Mouse (Mus musculus): Measurements from ENCODE around the gene Cemip2. TPM values are rescaled to one million over a fixed set of nuclear protein-coding genes. Genes with fewer than 3 reads are reported as not detected.

Cemip2 gene
- polyA plus RNA-seq (2015; fragmentation: Nextera tagmentation; extraction: Ambion mirVana) = 33.4 and 34.4 TPM in 2 replicates

DNA sequence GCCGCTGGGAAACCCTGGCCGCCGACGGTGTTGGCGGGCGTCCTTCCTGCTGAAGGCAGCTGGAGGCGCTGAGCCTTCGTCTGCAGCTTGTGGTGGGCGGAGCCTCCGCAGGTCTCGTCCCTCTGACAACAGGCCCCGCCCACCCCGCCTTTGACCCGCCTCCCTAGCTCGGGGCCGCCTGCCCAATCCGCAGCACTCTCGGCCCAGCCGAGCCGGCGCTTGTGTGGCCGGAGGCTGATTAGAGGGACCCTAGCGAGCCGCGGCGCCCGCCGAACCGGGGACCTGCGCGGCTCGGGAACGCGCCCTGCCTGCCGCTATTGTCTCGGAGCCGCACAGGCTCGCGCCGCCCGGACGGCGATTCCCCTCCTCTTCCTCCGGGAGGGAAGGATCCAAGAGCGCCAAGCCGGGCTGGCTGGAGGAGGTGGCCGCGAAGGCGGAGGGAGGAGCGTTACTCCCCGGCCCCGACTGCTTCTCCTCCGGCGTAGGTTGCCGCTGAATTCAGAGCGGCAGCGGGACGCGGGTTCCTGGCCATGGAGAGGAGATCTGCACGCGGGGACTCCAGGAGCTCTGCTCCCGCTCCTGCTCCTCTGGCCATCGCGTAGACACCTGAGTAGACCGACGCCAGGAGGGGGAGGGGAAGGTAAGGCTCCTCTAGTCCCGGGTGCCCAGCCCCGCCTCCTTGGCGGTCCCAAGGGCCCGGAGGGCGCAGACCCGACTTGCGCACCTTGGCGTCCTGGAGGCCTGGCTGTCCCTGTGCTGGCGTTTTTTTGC, at the start of gene Cemip2:
Gene Cemip2 (plus strand): TSS at position 196 of the 771 bp plus-strand sequence.
- peak within 1 kb of the TSS; percentile 95 for H3K27ac ChIP-seq
- H3K27me3 ChIP-seq = no peaks in the 10 kb centered on the region
- 0% methylated on average over 75 of the region's 75 CpGs for WGBS

DNA sequence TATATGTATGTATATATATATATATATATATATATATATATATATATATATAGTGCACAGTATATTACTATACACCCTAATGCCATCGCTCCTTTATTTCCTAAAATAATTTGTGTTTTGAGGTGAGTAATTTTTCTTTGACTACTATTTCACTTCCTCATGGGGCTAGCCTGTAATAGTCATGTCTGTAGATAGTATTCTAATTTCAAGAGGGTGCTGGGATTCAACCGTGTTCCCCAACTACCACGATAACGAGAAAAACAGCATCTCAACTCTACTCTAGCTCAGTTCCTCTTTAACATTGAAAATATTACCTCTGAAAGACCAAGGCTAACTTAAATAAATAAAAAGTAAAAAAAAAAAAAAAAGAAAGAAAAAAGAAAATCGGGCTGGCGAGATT, 49.8 kb upstream of the Cemip2 start:
- H3K9ac ChIP-seq = no peak overlapping the region
- H3K27me3 ChIP-seq = no peaks in the 10 kb centered on the region
- 85% methylated on average over 6 of the region's 6 CpGs for WGBS
- H3K27ac ChIP-seq = no peak overlapping the region
- no peaks in the 10 kb centered on the region for H3K36me3 ChIP-seq
- no peak overlapping the region for H3K4me2 ChIP-seq
- H3K4me1 ChIP-seq = peaks cover 4% of the 10 kb centered on the region; the same call in 1 of the 2 replicates
- no peak for ATAC-seq (ENCODE audit: insufficient number of reproducible peaks, insufficient read depth, low FRiP score, low TSS enrichment, low read depth)
- no peaks in the 10 kb centered on the region for H3K9me3 ChIP-seq
- H3K4me3 ChIP-seq = no peak overlapping the region

More for the DNA sequence above, at the start of gene Cemip2:
- H3K4me1 ChIP-seq = peaks cover 46% of the 10 kb centered on the region
- peak within 1 kb of the TSS; percentile 90 for H3K4me3 ChIP-seq
- peak within 1 kb of the TSS; percentile 72 for H3K4me2 ChIP-seq
- no peaks in the 10 kb centered on the region for H3K9me3 ChIP-seq
- no peaks in the 10 kb centered on the region for H3K36me3 ChIP-seq
- peak; percentile 90 for ATAC-seq (ENCODE audit: insufficient number of reproducible peaks, insufficient read depth, low FRiP score, low TSS enrichment, low read depth)
- H3K9ac ChIP-seq = peak within 1 kb of the TSS; percentile 90

- H3K4me2 ChIP-seq = no peak overlapping the region
- 61% methylated on average over 5 of the region's 5 CpGs for WGBS
- H3K9me3 ChIP-seq = no peaks in the 10 kb centered on the region
- H3K27ac ChIP-seq = no peak overlapping the region
- peaks cover 4% of the 10 kb centered on the region; the same call in 1 of the 2 replicates for H3K4me1 ChIP-seq
- H3K9ac ChIP-seq = no peak overlapping the region
- H3K36me3 ChIP-seq = no peaks in the 10 kb centered on the region
- H3K27me3 ChIP-seq = no peaks in the 10 kb centered on the region
- no peak overlapping the region for H3K4me3 ChIP-seq
- ATAC-seq (ENCODE audit: insufficient number of reproducible peaks, insufficient read depth, low FRiP score, low TSS enrichment, low read depth) = no peak
Observed at GRCm38 (mm10) chr19:21731887-21732286, 46.3 kb upstream of the Cemip2 start.

DNA sequence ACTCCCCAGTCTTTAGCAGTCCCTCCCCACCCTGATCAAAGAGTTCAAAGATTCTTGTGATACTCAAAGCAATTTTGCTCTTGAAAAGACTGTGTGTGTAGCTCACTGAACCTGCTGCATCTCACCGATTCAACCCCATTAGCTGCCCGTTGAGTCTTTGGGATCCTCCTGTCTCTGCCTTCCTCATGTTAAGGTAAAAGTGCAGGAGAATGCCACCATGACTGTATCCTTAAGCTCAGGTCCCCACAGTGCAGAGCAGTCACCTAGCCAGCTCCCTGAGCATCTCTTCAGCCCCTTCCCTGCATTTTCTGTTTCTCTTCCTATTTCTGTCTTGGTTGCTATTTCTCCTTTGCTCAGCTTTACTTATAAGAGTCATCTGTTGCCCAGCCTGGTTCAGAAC, 45.0 kb upstream of the Cemip2 start:
- peaks cover 9% of the 10 kb centered on the region; the same call in 1 of the 2 replicates for H3K4me1 ChIP-seq
- H3K36me3 ChIP-seq = no peaks in the 10 kb centered on the region
- no peaks in the 10 kb centered on the region for H3K27me3 ChIP-seq
- ATAC-seq (ENCODE audit: insufficient number of reproducible peaks, insufficient read depth, low FRiP score, low TSS enrichment, low read depth) = no peak
- 83% methylated on average over 2 of the region's 2 CpGs for WGBS
- H3K4me3 ChIP-seq = no peak overlapping the region
- no peak overlapping the region for H3K4me2 ChIP-seq
- H3K9ac ChIP-seq = no peak overlapping the region
- no peaks in the 10 kb centered on the region for H3K9me3 ChIP-seq
- no peak overlapping the region for H3K27ac ChIP-seq

DNA sequence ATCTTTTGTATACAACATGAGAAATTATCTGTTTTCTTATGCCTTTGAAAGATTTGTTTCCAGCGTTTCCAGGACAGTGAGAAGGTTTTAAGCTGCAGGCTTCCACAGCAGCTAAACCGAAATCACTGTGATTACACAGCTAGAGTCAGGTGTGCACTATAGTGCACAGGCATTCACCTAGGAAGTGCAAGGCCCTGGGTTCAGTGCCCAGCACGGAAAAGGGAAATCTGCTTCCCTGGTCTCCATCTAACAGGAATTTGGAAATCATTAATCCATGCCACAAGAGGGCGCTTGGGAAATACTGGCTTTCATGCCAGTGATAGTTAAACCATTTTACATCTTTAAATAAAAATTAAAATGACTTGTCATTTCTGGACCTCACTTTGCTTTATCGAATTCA, 44.0 kb upstream of the Cemip2 start:
- H3K36me3 ChIP-seq = no peaks in the 10 kb centered on the region
- H3K4me1 ChIP-seq = peaks cover 18% of the 10 kb centered on the region
- H3K9ac ChIP-seq = no peak overlapping the region
- no peak for ATAC-seq (ENCODE audit: insufficient number of reproducible peaks, insufficient read depth, low FRiP score, low TSS enrichment, low read depth)
- H3K4me3 ChIP-seq = no peak overlapping the region
- H3K4me2 ChIP-seq = no peak overlapping the region
- 37% methylated on average over 5 of the region's 5 CpGs for WGBS
- H3K27me3 ChIP-seq = no peaks in the 10 kb centered on the region
- no peak overlapping the region for H3K27ac ChIP-seq
- H3K9me3 ChIP-seq = no peaks in the 10 kb centered on the region

GRCm38 (mm10) chr19:21737446-21737845, 40.7 kb upstream of the Cemip2 start:
- WGBS = 52% methylated on average over 18 of the region's 18 CpGs
- no peaks in the 10 kb centered on the region for H3K36me3 ChIP-seq

DNA sequence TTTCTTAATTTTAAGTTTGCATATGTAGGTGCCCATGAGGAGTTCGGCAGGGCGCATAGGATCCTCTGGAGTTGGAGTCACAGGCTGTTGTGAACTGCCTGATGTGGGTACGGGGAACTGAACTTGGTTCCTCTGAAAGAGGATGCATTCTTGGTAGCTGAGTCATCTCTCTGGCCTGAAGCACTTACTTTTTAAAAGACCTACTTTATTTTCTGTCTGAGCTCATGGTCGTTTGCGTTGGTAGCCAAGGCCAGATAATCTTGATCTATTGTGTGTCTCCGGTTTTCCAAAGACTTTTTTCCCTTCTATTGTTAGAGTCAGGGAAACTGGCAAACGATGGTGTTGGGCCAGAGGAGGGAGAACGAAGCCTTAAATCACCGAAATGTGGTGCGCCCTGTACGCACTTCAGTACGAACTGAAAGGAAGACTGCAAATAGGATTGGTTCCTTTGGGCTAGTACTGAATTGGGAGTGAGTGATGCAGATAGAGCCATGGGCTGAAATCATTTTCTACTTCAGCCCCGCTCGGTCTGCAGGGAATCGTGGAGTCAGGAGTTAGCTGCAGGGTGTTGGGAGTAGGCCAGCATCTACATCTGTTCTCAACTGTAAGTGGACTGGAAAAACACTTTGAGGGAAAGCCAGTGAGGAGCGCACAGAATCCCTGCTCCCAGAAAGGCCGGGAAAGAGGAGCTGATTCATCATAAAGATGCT, 40.1 kb upstream of the Cemip2 start:
- H3K4me3 ChIP-seq = no peak overlapping the region
- peak overlapping the region; percentile 80 for H3K27ac ChIP-seq
- H3K4me1 ChIP-seq = peaks cover 18% of the 10 kb centered on the region
- no peak for ATAC-seq (ENCODE audit: insufficient number of reproducible peaks, insufficient read depth, low FRiP score, low TSS enrichment, low read depth)
- no peaks in the 10 kb centered on the region for H3K27me3 ChIP-seq
- H3K9me3 ChIP-seq = no peaks in the 10 kb centered on the region
- 0 out of 2 replicates have a peak overlapping the region, but pooled peaks have one; percentile 21 for H3K9ac ChIP-seq
- WGBS = 52% methylated on average over 17 of the region's 17 CpGs
- H3K36me3 ChIP-seq = no peaks in the 10 kb centered on the region
- peak overlapping the region; percentile 20; the same call in 1 of the 2 replicates for H3K4me2 ChIP-seq

More at GRCm38 (mm10) chr19:21737446-21737845, 40.7 kb upstream of the Cemip2 start:
- H3K27ac ChIP-seq = no peak overlapping the region; the same call in 1 of the 2 replicates
- peaks cover 18% of the 10 kb centered on the region for H3K4me1 ChIP-seq
- H3K4me3 ChIP-seq = no peak overlapping the region
- ATAC-seq (ENCODE audit: insufficient number of reproducible peaks, insufficient read depth, low FRiP score, low TSS enrichment, low read depth) = no peak
- H3K9me3 ChIP-seq = no peaks in the 10 kb centered on the region
- H3K27me3 ChIP-seq = no peaks in the 10 kb centered on the region
- peak overlapping the region; percentile 20; the same call in 1 of the 2 replicates for H3K4me2 ChIP-seq
- no peak overlapping the region for H3K9ac ChIP-seq

DNA sequence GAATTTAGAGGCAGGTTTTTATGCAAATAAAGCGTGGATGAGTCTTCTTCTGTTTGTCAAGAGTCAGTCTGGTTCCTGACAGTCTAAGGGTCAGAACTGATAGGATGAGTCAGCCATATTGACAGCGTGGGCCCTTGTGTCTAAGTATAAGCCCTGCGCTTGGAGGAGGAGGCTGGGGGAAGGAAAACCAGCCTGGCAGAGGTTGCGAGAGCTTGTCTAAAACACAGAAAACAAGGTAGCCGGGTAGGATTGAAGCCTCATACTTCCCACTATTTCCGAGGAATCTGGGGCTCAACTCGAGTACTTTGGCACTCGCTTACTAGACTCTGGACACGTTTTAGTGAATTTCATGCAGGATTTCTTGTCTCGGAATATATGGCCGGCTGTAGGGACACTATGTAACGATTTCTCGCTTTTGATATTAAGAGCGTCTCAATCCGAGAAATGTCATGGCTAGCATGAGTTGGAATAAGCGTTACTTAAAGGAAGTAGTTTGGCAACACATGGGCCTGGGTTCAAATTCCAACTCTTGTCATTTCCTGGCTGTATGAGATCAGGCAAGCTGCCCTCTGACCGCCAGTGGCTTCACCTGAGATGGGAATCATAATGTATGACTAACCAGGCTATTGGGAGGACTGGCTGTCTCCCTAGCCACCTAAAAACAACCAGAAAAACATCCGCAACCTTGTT, 39.4 kb upstream of the Cemip2 start:
- peak overlapping the region; percentile 20; the same call in 1 of the 2 replicates for H3K4me2 ChIP-seq

GRCm38 (mm10) chr19:21742138-21742537, 36.0 kb upstream of the Cemip2 start:
- H3K36me3 ChIP-seq = no peaks in the 10 kb centered on the region
- no peak overlapping the region for H3K4me2 ChIP-seq
- H3K4me3 ChIP-seq = no peak overlapping the region
- WGBS = 87% methylated on average over 12 of the region's 12 CpGs
- no peaks in the 10 kb centered on the region for H3K27me3 ChIP-seq
- ATAC-seq (ENCODE audit: insufficient number of reproducible peaks, insufficient read depth, low FRiP score, low TSS enrichment, low read depth) = no peak
- peaks cover 17% of the 10 kb centered on the region for H3K4me1 ChIP-seq
- H3K27ac ChIP-seq = no peak overlapping the region
- no peaks in the 10 kb centered on the region for H3K9me3 ChIP-seq
- no peak overlapping the region for H3K9ac ChIP-seq

More for the DNA sequence above, 39.4 kb upstream of the Cemip2 start:
- no peaks in the 10 kb centered on the region for H3K9me3 ChIP-seq
- no peak for ATAC-seq (ENCODE audit: insufficient number of reproducible peaks, insufficient read depth, low FRiP score, low TSS enrichment, low read depth)
- H3K27me3 ChIP-seq = no peaks in the 10 kb centered on the region
- no peak overlapping the region for H3K4me3 ChIP-seq
- H3K9ac ChIP-seq = 0 out of 2 replicates have a peak overlapping the region, but pooled peaks have one; percentile 21
- no peaks in the 10 kb centered on the region for H3K36me3 ChIP-seq
- WGBS = 81% methylated on average over 18 of the region's 18 CpGs
- peak overlapping the region; percentile 80 for H3K27ac ChIP-seq
- peaks cover 18% of the 10 kb centered on the region for H3K4me1 ChIP-seq

DNA sequence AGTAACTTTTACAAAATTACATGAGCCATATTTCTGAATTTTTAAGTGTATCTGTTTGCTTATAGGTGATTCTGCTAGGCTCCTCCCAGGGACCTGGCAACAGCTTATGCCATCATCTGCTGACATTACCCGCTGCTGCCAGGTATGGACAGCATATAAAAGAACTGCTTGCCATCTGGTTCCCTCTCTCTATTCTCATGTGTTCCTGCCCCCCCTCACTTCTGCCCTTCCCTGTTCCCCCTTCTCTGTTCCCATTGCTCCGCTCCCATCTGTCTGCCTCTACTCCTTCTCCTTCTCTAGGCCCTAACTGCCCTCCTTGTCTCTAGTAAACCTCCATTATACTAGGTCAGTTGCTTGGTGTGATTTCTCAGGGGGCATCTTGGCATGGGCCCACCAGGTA, 32.6 kb upstream of the Cemip2 start:
- Histone ChIP-seq H3K4me1 (no peaks in the 10 kb centered on the region), H3K9me3 (no peaks in the 10 kb centered on the region), H3K27ac (no peak overlapping the region), H3K27me3 (no peaks in the 10 kb centered on the region), H3K4me2 (no peak overlapping the region), H3K4me3 (no peak overlapping the region), H3K9ac (no peak overlapping the region), H3K36me3 (no peaks in the 10 kb centered on the region)
- ATAC-seq (ENCODE audit: insufficient number of reproducible peaks, insufficient read depth, low FRiP score, low TSS enrichment, low read depth) = no peak
- 87% methylated on average over 2 of the region's 2 CpGs for whole genome bisulfite sequencing

DNA sequence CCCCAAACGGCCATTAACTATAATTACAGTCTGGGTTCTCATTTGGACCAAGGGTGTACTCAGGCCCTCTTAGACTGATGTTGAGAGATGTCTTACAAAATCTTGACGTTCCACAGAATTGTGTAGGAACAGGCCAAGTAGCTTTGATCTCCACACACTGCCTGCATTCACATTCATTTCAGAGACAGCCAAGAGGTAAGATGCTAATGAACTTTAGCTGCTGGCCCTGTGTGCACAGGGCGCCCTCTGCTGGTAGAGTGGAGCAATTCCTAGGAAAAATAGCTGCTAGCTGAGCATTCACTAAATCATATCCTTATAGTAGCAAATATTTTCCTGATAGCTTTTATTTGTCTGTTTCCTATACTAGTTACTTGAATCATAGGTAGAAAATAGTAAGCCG, 30.8 kb upstream of the Cemip2 start:
- no peak overlapping the region for H3K27ac ChIP-seq
- no peak overlapping the region for H3K9ac ChIP-seq
- no peaks in the 10 kb centered on the region for H3K4me1 ChIP-seq
- H3K4me2 ChIP-seq = no peak overlapping the region
- no peaks in the 10 kb centered on the region for H3K9me3 ChIP-seq
- ATAC-seq (ENCODE audit: insufficient number of reproducible peaks, insufficient read depth, low FRiP score, low TSS enrichment, low read depth) = no peak
- 21% methylated on average over 4 of the region's 4 CpGs for WGBS
- no peaks in the 10 kb centered on the region for H3K27me3 ChIP-seq
- H3K36me3 ChIP-seq = no peaks in the 10 kb centered on the region
- no peak overlapping the region for H3K4me3 ChIP-seq
